Mouse (Mus musculus): Measurements from ENCODE around the gene Sipa1l1.

DNA sequence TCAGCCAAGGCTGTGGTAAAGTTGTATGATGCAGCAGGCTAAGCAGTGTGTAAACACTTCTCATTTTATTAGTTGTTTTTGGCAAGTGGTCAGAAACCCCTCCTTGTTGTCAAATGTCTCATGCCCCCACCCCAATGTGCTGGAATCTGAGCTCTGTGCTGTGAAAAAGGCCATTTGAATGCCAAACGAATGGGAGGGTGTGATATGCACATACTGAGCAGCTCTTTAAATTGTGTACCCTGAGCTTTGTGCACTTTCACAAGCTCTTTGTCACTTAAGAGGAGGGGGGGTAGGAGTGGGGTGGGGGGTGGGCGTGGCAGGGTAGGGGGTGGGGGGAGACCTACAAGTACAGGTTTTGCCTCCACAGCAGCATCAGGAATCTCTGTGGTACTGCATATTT is 24.4 kb downstream of the Sipa1l1 start:
- no peak for TF ChIP-seq POLR2A (IDR thresholded peaks at IDR 0.05; ENCODE audit: extremely low read depth, insufficient read depth, low read length)
- TF ChIP-seq CTCF (IDR thresholded peaks at IDR 0.05; ENCODE audit: extremely low read depth, insufficient read depth, low read length) = no peak

Measured in cortical plate, adult 2 months (tissue).